Mouse (Mus musculus) stomach, embryonic 14.5 days (tissue): Measurements from ENCODE around the gene Hap1. TPM values are rescaled to one million over a fixed set of nuclear protein-coding genes. Genes with fewer than 3 reads are reported as not detected.

Source experiments
- ATAC-seq: fragments of 200-750 bp; cut with Nextera tagmentation; 2 replicates; pipeline ENCODE4 v1.8.0; 2017; ENCODE audit warnings: low read depth, moderate TSS enrichment; ENCODE audit not compliant: insufficient number of reproducible peaks, insufficient read depth, low FRiP score
- H3K27ac ChIP-seq: fragments of 300-500 bp; sonication (generic); 2 replicates; pipeline ENCODE4 v1.5.1; 2014; ENCODE audit warnings: mild to moderate bottlenecking, low read length, moderate library complexity, mixed read lengths
- H3K27me3 ChIP-seq: fragments of 300-500 bp; sonication (generic); 2 replicates; pipeline ENCODE4 v1.6.1; 2014; ENCODE audit warnings: low read length, control low read depth, mixed read lengths; ENCODE audit not compliant: control insufficient read depth, insufficient read depth
- H3K36me3 ChIP-seq: fragments of 300-500 bp; sonication (generic); 2 replicates; pipeline ENCODE4 v1.6.1; 2014; ENCODE audit warnings: mild to moderate bottlenecking, control low read depth, low read length, moderate library complexity, mixed read lengths; ENCODE audit not compliant: control insufficient read depth, insufficient read depth
- H3K4me1 ChIP-seq: fragments of 300-500 bp; sonication (generic); 2 replicates; pipeline ENCODE4 v1.6.1; 2014; ENCODE audit warnings: low read length, control low read depth, mixed read lengths; ENCODE audit not compliant: control insufficient read depth, insufficient read depth
- H3K4me2 ChIP-seq: fragments of 300-500 bp; sonication (generic); replicated peaks from 2 replicates; pipeline ENCODE4 v1.6.1; 2014; ENCODE audit warnings: low read depth, low read length, control low read depth
- H3K4me3 ChIP-seq: fragments of 300-500 bp; sonication (generic); 2 replicates; pipeline ENCODE4 v1.5.1; 2014; ENCODE audit warnings: low read depth, low read length, control low read depth
- H3K9ac ChIP-seq: fragments of 300-500 bp; sonication (generic); replicated peaks from 2 replicates; pipeline ENCODE4 v1.6.1; 2014; ENCODE audit warnings: low read depth, mild to moderate bottlenecking, control low read depth, low read length, moderate library complexity, mixed read lengths
- H3K9me3 ChIP-seq: fragments of 300-500 bp; sonication (generic); 2 replicates; pipeline ENCODE4 v1.6.1; 2016; ENCODE audit warnings: low read depth, low read length, control low read depth; ENCODE audit not compliant: control insufficient read depth
- WGBS: fragments of 180-500 bp; shearing (Covaris S2); extraction: QIAGEN DNeasy Blood & Tissue Kit; methylation state at CpG from one replicate; pipeline ENCODE4 v1.1.7; 2014; 5-methylcytosine and 5-hydroxymethylcytosine counted together
- polyA plus RNA-seq: library from polyadenylated mRNA; unstranded; fragments of >200 nt; fragmentation: Nextera tagmentation; extraction: Ambion mirVana; gene quantifications from 2 replicates; pipeline ENCODE4 v1.2.1, GENCODE M21; 2014

Hap1 gene
- polyA plus RNA-seq, 1 experiment from 2014 or later, result 10.8 TPM

DNA sequence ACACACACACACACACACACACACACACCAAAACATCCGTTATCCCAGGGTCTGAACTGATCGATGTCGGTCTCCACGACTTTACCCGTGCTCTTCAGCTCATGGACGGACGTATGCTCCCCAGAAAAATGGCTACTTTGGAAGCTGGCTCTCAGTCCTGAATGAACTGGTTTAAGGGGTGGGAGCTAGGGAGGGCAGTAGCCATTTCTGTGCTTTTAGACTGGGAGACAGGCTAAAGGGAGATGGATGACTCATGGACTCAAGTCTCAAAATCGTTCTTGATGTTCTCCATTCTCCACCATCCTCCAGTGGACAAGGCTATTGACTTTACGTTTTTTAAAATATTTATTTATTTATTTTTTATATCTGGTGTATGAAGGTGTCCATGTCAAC lies 887 bp upstream of the Hap1 start:
- H3K36me3 ChIP-seq, result no peaks in the 10 kb centered on the region
- WGBS, result 17% methylated on average over 9 of the region's 9 CpGs
- no peaks in the 10 kb centered on the region for H3K9me3 ChIP-seq
- H3K27me3 ChIP-seq, result peaks cover 10% of the 10 kb centered on the region; the same call in 1 of the 2 replicates
- H3K4me1 ChIP-seq, result peaks cover 3% of the 10 kb centered on the region; the same call in 1 of the 2 replicates
- ATAC-seq, result no peak
- no peak overlapping the region for H3K27ac ChIP-seq
- peak overlapping the region; percentile 100 for H3K4me2 ChIP-seq
- H3K4me3 ChIP-seq, result peak overlapping the region; percentile 64; the same call in 1 of the 2 replicates
- no peak overlapping the region for H3K9ac ChIP-seq

DNA sequence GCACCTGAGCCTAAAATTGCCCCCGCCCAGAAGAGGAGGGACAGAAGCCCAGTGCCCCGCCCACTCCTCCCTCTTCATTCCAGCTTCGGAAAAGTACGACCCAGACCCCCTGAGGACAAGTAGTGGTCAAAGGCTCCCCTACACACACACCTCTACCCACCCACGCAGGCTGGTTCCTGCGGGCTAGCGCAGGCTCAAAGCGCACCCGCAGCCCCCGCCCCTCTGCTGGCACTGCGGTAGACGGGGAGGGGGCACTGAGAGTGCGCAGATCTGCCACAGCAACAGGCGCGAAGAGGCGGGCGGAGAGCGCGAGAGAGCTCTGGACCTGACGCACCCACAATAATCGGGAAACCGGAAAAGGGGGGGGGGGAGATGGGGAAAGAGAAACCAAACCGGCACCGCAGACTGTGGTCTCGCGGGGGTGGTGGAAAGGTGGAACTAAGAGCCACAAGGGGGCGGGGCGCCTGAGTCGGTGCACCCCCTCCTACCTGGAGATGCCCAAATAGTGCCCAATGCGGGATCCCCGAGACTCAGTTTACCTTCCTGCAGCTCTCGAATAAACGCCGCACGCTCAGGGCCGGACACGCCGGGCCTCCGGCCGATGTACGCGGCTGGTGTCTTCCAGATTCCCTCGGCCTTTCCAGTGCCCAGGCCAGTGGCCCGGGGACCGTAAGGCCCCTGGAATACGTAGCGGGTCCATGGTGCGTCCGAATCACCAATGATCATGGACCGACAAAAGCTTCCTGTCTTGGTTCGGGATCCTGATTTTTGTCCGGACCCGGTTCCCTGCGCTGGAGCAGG lies 577 bp downstream of the Hap1 start:
- peak overlapping the region; percentile 30; the same call in 1 of the 2 replicates for H3K9ac ChIP-seq
- H3K27ac ChIP-seq, result no peak overlapping the region
- peak overlapping the region; percentile 64 for H3K4me3 ChIP-seq
- 0 out of 2 replicates have a peak, but pooled peaks have one; percentile 37 for ATAC-seq
- peak overlapping the region; percentile 100 for H3K4me2 ChIP-seq
- no peaks in the 10 kb centered on the region for H3K36me3 ChIP-seq
- H3K4me1 ChIP-seq, result peaks cover 3% of the 10 kb centered on the region; the same call in 1 of the 2 replicates
- no peaks in the 10 kb centered on the region for H3K9me3 ChIP-seq
- WGBS, result 1% methylated on average over 50 of the region's 54 CpGs
- H3K27me3 ChIP-seq, result peaks cover 10% of the 10 kb centered on the region; the same call in 1 of the 2 replicates

DNA sequence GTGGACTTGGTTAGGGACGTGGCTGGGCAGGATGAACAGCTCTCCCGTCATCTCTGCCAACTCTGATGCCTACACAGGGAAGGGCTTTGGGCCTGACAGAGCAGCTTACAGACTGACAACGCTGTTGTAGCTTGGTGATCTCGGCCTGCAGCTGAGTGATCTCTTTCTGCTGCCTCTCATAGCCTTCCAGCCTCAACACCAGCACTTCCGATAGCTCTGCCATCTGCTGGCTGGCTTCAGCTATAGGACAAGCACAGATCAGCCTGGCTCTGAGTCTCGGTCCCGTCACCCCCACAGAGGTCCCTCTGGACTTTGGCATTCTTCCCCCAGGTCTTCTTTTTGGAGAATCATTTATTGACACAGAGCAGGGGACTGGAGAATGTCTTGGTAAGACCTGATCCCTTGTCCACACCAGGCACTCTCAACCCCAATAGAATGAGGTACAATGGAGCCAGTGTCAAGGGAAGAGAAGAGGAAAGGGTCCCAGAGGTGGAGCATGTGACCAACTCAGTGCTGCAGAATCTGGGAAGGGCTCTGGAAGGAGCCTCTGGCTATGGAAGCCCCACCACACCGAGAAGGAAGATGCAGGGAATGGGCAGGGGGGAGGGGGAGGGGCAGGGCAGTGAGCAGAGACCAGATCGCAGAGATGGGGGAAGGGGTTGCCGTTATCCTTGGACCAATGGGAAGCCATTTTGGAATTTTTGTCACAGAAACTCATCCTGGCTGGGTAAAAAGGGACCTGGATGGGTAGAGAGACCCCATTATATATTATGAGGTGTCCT lies 3.7 kb downstream of the Hap1 start:
- no peak overlapping the region for H3K4me3 ChIP-seq
- H3K4me1 ChIP-seq, result peaks cover 3% of the 10 kb centered on the region; the same call in 1 of the 2 replicates
- 31% methylated on average over 10 of the region's 10 CpGs for WGBS
- H3K27me3 ChIP-seq, result peaks cover 10% of the 10 kb centered on the region; the same call in 1 of the 2 replicates
- no peaks in the 10 kb centered on the region for H3K36me3 ChIP-seq
- H3K9me3 ChIP-seq, result no peaks in the 10 kb centered on the region
- H3K4me2 ChIP-seq, result no peak overlapping the region
- H3K27ac ChIP-seq, result no peak overlapping the region
- no peak for ATAC-seq
- no peak overlapping the region for H3K9ac ChIP-seq

DNA sequence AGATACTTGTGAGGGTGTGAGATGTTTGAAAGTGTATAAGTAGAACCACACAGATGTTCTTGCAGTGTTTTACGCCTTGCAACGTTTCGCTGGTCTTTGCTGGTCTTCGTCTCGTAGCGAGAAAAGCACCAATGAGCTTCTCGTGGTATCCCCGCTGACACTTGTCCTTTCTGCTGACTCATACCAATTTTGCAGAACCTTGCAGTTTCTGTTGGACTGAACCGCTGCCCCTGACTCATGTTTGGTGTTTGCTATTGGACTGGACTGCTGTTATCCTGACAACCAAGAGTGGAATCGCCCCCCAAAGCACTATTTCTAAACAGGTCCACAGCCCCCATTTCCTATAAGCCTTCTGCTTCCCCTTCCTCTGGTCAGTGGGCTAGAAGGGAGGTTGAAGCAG lies 11.7 kb downstream of the Hap1 start:
- Histone ChIP-seq H3K4me2 (no peak overlapping the region), H3K4me1 (no peaks in the 10 kb centered on the region), H3K27me3 (no peaks in the 10 kb centered on the region), H3K9ac (no peak overlapping the region), H3K36me3 (no peaks in the 10 kb centered on the region), H3K4me3 (no peak overlapping the region), H3K27ac (no peak overlapping the region), H3K9me3 (no peaks in the 10 kb centered on the region)
- no peak for ATAC-seq
- 88% methylated on average over 10 of the region's 10 CpGs for WGBS

DNA sequence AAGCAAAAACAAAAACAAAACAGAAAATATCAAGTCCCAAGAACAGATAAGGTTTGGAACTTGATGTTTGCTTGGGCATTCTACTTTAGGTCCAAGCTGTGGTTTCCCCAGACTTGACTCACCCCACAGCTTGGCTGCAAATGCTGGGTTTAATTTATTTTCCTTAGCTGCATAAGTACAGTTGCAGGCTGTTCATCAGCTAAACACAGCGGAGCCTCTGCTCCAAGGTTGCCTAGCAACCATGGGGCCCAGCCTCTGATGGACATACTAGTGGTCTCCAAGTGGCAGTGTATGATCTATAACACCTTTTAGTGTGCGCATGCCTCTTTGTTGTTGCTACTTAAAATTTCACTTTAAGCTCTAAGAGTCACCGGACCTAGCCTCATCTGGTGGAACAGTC lies 20.2 kb downstream of the Hap1 start:
- Histone ChIP-seq H3K4me1 (peaks cover 5% of the 10 kb centered on the region; the same call in 1 of the 2 replicates), H3K27ac (no peak overlapping the region), H3K4me3 (no peak overlapping the region), H3K4me2 (no peak overlapping the region), H3K9ac (no peak overlapping the region), H3K27me3 (no peaks in the 10 kb centered on the region), H3K36me3 (no peaks in the 10 kb centered on the region), H3K9me3 (no peaks in the 10 kb centered on the region)
- WGBS, result 21% methylated on average over 3 of the region's 3 CpGs
- ATAC-seq, result no peak

DNA sequence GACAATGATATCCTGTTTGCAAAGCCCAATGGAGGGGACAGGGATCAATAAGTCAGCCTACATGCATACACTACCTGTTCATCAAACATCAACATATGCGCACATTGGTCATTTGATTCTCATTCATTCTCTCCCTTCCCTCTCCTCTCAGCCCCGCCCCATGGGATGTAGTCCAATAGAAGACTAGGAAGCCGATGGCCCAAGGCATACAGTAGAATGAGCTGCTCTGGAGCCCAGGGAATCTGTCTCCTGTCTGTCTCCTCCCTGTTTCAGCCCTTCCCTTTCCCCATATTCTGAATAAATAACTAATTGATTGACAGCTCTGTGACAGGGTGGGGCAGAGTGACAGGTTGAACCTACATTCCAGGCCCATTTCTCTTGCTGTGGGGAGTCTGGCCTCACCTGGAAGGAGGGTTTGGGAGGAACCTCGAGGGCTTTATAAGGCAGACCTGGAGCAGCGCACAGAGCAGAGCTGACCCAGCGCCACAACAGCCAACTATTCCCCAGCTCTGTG lies 21.9 kb downstream of the Hap1 start, which contains the start of gene Gast:
Gast (plus strand) TSS at position 464 of the 514 bp plus-strand sequence.
- no peak within 1 kb of the TSS for H3K9ac ChIP-seq
- H3K4me1 ChIP-seq, result peaks cover 5% of the 10 kb centered on the region; the same call in 1 of the 2 replicates
- no peaks in the 10 kb centered on the region for H3K27me3 ChIP-seq
- WGBS, result 83% methylated on average over 6 of the region's 6 CpGs
- no peaks in the 10 kb centered on the region for H3K36me3 ChIP-seq
- H3K27ac ChIP-seq, result no peak within 1 kb of the TSS
- H3K4me3 ChIP-seq, result no peak within 1 kb of the TSS
- H3K9me3 ChIP-seq, result no peaks in the 10 kb centered on the region
- no peak for ATAC-seq
- H3K4me2 ChIP-seq, result no peak within 1 kb of the TSS

DNA sequence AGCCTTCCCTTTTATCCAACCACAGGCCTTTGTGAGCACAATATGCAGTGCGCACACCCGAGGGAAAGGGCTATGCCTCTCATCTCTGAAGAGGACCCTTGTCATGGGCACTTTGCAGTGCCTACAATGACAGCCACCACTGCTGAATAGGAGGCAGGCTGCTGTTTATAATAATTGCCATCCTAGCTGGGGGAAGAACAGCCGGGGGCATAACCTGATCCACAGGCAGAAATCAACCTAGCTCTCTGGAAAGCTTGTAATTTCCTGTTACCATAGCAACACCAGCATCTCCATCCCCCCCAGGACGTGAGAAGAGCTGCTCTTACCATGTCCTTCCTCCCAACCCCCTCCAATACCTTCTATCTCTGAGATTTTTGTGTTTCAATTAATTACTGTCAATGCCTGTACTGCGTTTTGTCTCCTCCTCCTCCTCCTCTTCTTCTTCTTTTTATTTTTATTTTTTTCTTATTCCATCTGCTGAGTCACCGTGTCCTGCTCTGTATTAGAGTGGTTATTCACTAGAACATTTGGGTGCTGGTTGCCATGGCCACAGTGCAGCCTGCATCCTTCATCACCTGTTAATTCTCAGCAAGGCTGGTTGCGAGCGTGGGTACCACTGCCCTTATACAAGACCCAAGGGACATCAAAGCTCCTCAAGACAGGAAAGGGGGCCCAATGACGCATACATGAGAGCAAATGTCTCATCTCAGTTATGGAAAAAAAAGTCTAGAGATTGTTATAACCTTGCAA lies 23.0 kb downstream of the Hap1 start:
- Histone ChIP-seq H3K27me3 (no peaks in the 10 kb centered on the region), H3K4me3 (no peak overlapping the region), H3K9ac (no peak overlapping the region), H3K4me1 (peaks cover 5% of the 10 kb centered on the region; the same call in 1 of the 2 replicates), H3K4me2 (no peak overlapping the region), H3K9me3 (no peaks in the 10 kb centered on the region), H3K27ac (no peak overlapping the region), H3K36me3 (no peaks in the 10 kb centered on the region)
- WGBS, result 54% methylated on average over 9 of the region's 9 CpGs
- ATAC-seq, result no peak
